Mouse (Mus musculus) hindbrain, embryonic 11.5 days (tissue): Measurements from ENCODE around the gene H2al1c. TPM values are rescaled to one million over a fixed set of nuclear protein-coding genes. Genes with fewer than 3 reads are reported as not detected.
"Not testable (repeated sequence)": the region's sequence is repeated elsewhere in the genome, so short reads cannot be mapped to it uniquely, and the experiment has no call there.

Source experiments
- ATAC-seq: fragments of 200-750 bp; cut with Nextera tagmentation; 2 replicates; pipeline ENCODE4 v1.8.0; 2017; ENCODE audit warnings: mild to moderate bottlenecking, moderate TSS enrichment, moderate library complexity; ENCODE audit not compliant: low FRiP score
- DNase-seq: peaks from one replicate; pipeline ENCODE4 v3.0.0-alpha.2; 2015; ENCODE audit warnings: low spot score
- H3K27ac ChIP-seq: fragments of 300-500 bp; sonication (generic); 2 replicates; pipeline ENCODE4 v1.5.1; 2014; ENCODE audit warnings: mild to moderate bottlenecking, low read depth, low read length
- H3K27me3 ChIP-seq: fragments of 300-500 bp; sonication (generic); 2 replicates; pipeline ENCODE4 v1.6.1; 2014; ENCODE audit warnings: mild to moderate bottlenecking, low read length, moderate library complexity, mixed read lengths; ENCODE audit not compliant: control insufficient read depth, insufficient read depth
- H3K36me3 ChIP-seq: fragments of 300-500 bp; sonication (generic); 2 replicates; pipeline ENCODE4 v1.6.1; 2014; ENCODE audit warnings: mild to moderate bottlenecking, low read length, moderate library complexity, mixed read lengths; ENCODE audit not compliant: control insufficient read depth, insufficient read depth
- H3K4me1 ChIP-seq: fragments of 300-500 bp; sonication (generic); replicated peaks from 2 replicates; pipeline ENCODE4 v1.6.1; 2014; ENCODE audit warnings: low read length, mixed read lengths; ENCODE audit not compliant: control insufficient read depth, insufficient read depth
- H3K4me2 ChIP-seq: fragments of 300-500 bp; sonication (generic); replicated peaks from 2 replicates; pipeline ENCODE4 v1.6.1; 2014; ENCODE audit warnings: mild to moderate bottlenecking, low read depth, low read length
- H3K4me3 ChIP-seq: fragments of 300-500 bp; sonication (generic); 2 replicates; pipeline ENCODE4 v1.5.1; 2014; ENCODE audit warnings: low read depth, low read length
- H3K9ac ChIP-seq: fragments of 300-500 bp; sonication (generic); 2 replicates; pipeline ENCODE4 v1.6.1; 2014; ENCODE audit warnings: low read depth, low read length
- H3K9me3 ChIP-seq: fragments of 300-500 bp; sonication (generic); 2 replicates; pipeline ENCODE4 v1.6.1; 2016; ENCODE audit warnings: low read length; ENCODE audit not compliant: control insufficient read depth
- WGBS: fragments of 180-500 bp; shearing (Covaris S2); extraction: QIAGEN DNeasy Blood & Tissue Kit; methylation state at CpG from one replicate; pipeline ENCODE4 v1.1.7; 2014; 5-methylcytosine and 5-hydroxymethylcytosine counted together
- polyA plus RNA-seq: library from polyadenylated mRNA; unstranded; fragments of >200 nt; fragmentation: Nextera tagmentation; extraction: Ambion mirVana; gene quantifications from 2 replicates; pipeline ENCODE4 v1.2.1, GENCODE M21; 2014

H2al1c gene
- polyA plus RNA-seq, 1 experiment from 2014 or later: not detected

GRCm38 (mm10) chrX:11298957-11299356 is 6.5 kb upstream of the H2al1c start, which contains the start of gene H2al1a:
Gene H2al1a, plus strand, starts transcription at chrX:11299257.
- H3K4me1 ChIP-seq, H3K9ac ChIP-seq, H3K4me2 ChIP-seq, H3K27ac ChIP-seq, ATAC-seq, H3K27me3 ChIP-seq, H3K36me3 ChIP-seq, DNase-seq, H3K4me3 ChIP-seq, H3K9me3 ChIP-seq: not testable (repeated sequence)
- no CpG with 5 or more reads among the region's 3 CpGs for WGBS

DNA sequence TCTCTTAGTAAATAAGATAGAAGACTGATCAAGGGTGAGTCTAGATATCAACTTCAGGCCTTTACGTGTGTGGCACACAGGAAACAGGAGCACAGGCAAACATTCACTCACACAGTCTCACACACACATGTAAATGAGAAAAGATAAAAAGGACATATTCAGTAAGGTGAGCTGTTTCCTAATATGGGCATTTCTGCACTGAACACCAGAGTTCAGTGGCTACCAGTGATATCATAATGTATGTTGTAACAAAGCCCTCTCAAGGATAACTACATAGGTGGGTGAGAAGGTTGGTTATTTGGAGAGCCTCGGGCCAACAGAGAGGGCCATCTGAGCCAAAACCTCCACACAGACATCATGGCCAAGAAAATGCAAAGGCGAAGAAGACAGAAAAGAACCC is 3.3 kb upstream of the H2al1c start, which contains the start of gene H2al1b:
H2al1b (plus strand) TSS at position 301 of the 400 bp plus-strand sequence.
- DNase-seq, H3K9ac ChIP-seq, H3K36me3 ChIP-seq, H3K4me3 ChIP-seq, H3K9me3 ChIP-seq, H3K4me1 ChIP-seq, ATAC-seq, H3K4me2 ChIP-seq, H3K27me3 ChIP-seq, H3K27ac ChIP-seq: not testable (repeated sequence)
- WGBS: 87% methylated on average over 1 of the region's 3 CpGs

DNA sequence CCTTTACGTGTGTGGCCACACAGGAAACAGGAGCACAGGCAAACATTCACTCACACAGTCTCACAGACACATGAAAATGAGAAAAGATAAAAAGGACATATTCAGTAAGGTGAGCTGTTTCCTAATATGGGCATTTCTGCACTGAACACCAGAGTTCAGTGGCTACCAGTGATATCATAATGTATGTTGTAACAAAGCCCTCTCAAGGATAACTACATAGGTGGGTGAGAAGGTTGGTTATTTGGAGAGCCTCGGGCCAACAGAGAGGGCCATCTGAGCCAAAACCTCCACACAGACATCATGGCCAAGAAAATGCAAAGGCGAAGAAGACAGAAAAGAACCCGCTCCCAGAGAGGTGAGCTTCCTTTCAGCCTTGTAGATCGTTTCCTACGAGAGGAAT is 3.1 kb downstream of the H2al1c start, which contains the start of gene H2al1d:
H2al1d (plus strand) TSS at position 301 of the 400 bp plus-strand sequence.
- not testable (repeated sequence) for DNase-seq, H3K27me3 ChIP-seq, H3K9me3 ChIP-seq, H3K4me2 ChIP-seq, H3K4me3 ChIP-seq, H3K4me1 ChIP-seq, ATAC-seq, H3K27ac ChIP-seq, H3K9ac ChIP-seq, H3K36me3 ChIP-seq
- WGBS: no CpG with 5 or more reads among the region's 6 CpGs

- H3K27ac ChIP-seq, H3K36me3 ChIP-seq, H3K9ac ChIP-seq, DNase-seq, ATAC-seq, H3K4me1 ChIP-seq, H3K4me3 ChIP-seq, H3K9me3 ChIP-seq, H3K27me3 ChIP-seq, H3K4me2 ChIP-seq: not testable (repeated sequence)
- WGBS: no CpG with 5 or more reads among the region's 3 CpGs
These were observed 6.2 kb downstream of the H2al1c start, which contains the start of gene H2al1e for GRCm38 (mm10) chrX:11311634-11312033. Gene H2al1e, plus strand, starts transcription at chrX:11311934.

- not testable (repeated sequence) for ATAC-seq
These were observed 9.4 kb downstream of the H2al1c start, which contains the start of gene H2al1f for GRCm38 (mm10) chrX:11314858-11315257. Gene H2al1f, plus strand, starts transcription at chrX:11315158.

GRCm38 (mm10) chrX:11317956-11318355 is 12.5 kb downstream of the H2al1c start, which contains the start of gene H2al1g:
Gene H2al1g, plus strand, starts transcription at chrX:11318256.
- WGBS: no CpG with 5 or more reads among the region's 3 CpGs
- not testable (repeated sequence) for DNase-seq, H3K9me3 ChIP-seq, H3K4me1 ChIP-seq, H3K9ac ChIP-seq, H3K4me2 ChIP-seq, ATAC-seq, H3K27me3 ChIP-seq, H3K4me3 ChIP-seq, H3K36me3 ChIP-seq, H3K27ac ChIP-seq

More at GRCm38 (mm10) chrX:11314858-11315257, 9.4 kb downstream of the H2al1c start, which contains the start of gene H2al1f:
- not testable (repeated sequence) for H3K9ac ChIP-seq, H3K27ac ChIP-seq, H3K27me3 ChIP-seq, H3K36me3 ChIP-seq, H3K4me3 ChIP-seq, DNase-seq, H3K4me2 ChIP-seq, H3K4me1 ChIP-seq, H3K9me3 ChIP-seq
- no CpG with 5 or more reads among the region's 6 CpGs for WGBS

- H3K9ac ChIP-seq, H3K4me2 ChIP-seq, H3K4me3 ChIP-seq, H3K27ac ChIP-seq, H3K27me3 ChIP-seq, ATAC-seq, DNase-seq, H3K4me1 ChIP-seq, H3K9me3 ChIP-seq, H3K36me3 ChIP-seq: not testable (repeated sequence)
- no CpG with 5 or more reads among the region's 6 CpGs for WGBS
These were observed 15.7 kb downstream of the H2al1c start, which contains the start of gene H2al1h for GRCm38 (mm10) chrX:11321192-11321591. Gene H2al1h, plus strand, starts transcription at chrX:11321492.

DNA sequence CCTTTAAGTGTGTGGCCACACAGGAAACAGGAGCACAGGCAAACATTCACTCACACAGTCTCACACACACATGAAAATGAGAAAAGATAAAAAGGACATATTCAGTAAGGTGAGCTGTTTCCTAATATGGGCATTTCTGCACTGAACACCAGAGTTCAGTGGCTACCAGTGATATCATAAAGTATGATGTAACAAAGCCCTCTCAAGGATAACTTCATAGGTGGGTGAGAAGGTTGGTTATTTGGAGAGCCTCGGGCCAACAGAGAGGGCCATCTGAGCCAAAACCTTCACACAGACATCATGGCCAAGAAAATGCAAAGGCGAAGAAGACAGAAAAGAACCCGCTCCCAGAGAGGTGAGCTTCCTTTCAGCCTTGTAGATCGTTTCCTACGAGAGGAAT is 18.9 kb downstream of the H2al1c start, which contains the start of gene H2al1i:
H2al1i (plus strand) TSS at position 301 of the 400 bp plus-strand sequence.
- not testable (repeated sequence) for H3K4me1 ChIP-seq, H3K27me3 ChIP-seq, DNase-seq, H3K36me3 ChIP-seq, H3K4me3 ChIP-seq, H3K27ac ChIP-seq, H3K9ac ChIP-seq, H3K9me3 ChIP-seq, ATAC-seq, H3K4me2 ChIP-seq
- WGBS: 80% methylated on average over 1 of the region's 5 CpGs

DNA sequence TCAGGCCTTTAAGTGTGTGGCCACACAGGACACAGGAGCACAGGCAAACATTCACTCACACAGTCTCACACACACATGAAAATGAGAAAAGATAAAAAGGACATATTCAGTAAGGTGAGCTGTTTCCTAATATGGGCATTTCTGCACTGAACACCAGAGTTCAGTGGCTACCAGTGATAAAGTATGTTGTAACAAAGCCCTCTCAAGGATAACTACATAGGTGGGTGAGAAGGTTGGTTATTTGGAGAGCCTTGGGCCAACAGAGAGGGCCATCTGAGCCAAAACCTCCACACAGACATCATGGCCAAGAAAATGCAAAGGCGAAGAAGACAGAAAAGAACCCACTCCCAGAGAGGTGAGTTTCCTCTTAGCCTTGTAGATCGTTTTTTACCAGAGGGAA is 22.1 kb downstream of the H2al1c start, which contains the start of gene H2al1j:
H2al1j (plus strand) TSS at position 301 of the 400 bp plus-strand sequence.
- 87% methylated on average over 2 of the region's 2 CpGs for WGBS
- H3K4me2 ChIP-seq, H3K27me3 ChIP-seq, H3K27ac ChIP-seq, DNase-seq, H3K4me1 ChIP-seq, H3K4me3 ChIP-seq, H3K9me3 ChIP-seq, H3K9ac ChIP-seq, ATAC-seq, H3K36me3 ChIP-seq: not testable (repeated sequence)
